Mouse (Mus musculus): ENCODE measurements at regions not wholly inside any gene's neighbourhood (a gene's known extent, or its start where the extent isn't known, plus 50 kb on each side); places are given as distances from the start of the nearest gene placed in this dataset.

GRCm38 (mm10) chr3:36774023-36774422 is 84.1 kb upstream of the Trpc3 start:
- 47% methylated on average over 4 of the region's 4 CpGs for WGBS
- no peak for ATAC-seq (ENCODE audit: insufficient read depth)
- TF ChIP-seq CTCF (IDR thresholded peaks at IDR 0.05; ENCODE audit: low read depth): no peak

GRCm38 (mm10) chr3:36778448-36778847 is 84.5 kb upstream of the 4932438A13Rik start:
- Histone ChIP-seq H3K4me3 (ENCODE audit: low read depth, low read length) (no peak overlapping the region), H3K4me2 (no peak overlapping the region), H3K4me1 (ENCODE audit: insufficient read depth) (no peaks in the 10 kb centered on the region), H3K9me3 (ENCODE audit: low read depth, low read length) (no peaks in the 10 kb centered on the region), H3K27me3 (ENCODE audit: insufficient read depth, low read length) (no peaks in the 10 kb centered on the region), H3K36me3 (ENCODE audit: insufficient read depth) (no peaks in the 10 kb centered on the region), H3K9ac (no peak overlapping the region), H3K27ac (ENCODE audit: low read depth) (no peak overlapping the region)
- 49% methylated on average over 7 of the region's 7 CpGs for WGBS
- ATAC-seq (ENCODE audit: insufficient read depth) (no peak), DNase-seq (no peak)
- no peak for TF ChIP-seq CTCF (IDR thresholded peaks at IDR 0.05; ENCODE audit: low read depth)

More at GRCm38 (mm10) chr3:36774023-36774422, 84.1 kb upstream of the Trpc3 start:
- Histone ChIP-seq H3K9me3 (ENCODE audit: low read depth, low read length) (no peaks in the 10 kb centered on the region), H3K4me1 (ENCODE audit: insufficient read depth) (no peaks in the 10 kb centered on the region), H3K4me3 (ENCODE audit: low read depth, low read length) (no peak overlapping the region), H3K36me3 (ENCODE audit: insufficient read depth) (no peaks in the 10 kb centered on the region), H3K9ac (no peak overlapping the region), H3K27me3 (ENCODE audit: insufficient read depth, low read length) (no peaks in the 10 kb centered on the region), H3K4me2 (no peak overlapping the region), H3K27ac (ENCODE audit: low read depth) (no peak overlapping the region)
- DNase-seq: no peak

- WGBS: 74% methylated on average over 5 of the region's 5 CpGs
- H3K27me3 ChIP-seq (ENCODE audit: insufficient read depth, low read length): no peaks in the 10 kb centered on the region
- H3K9ac ChIP-seq: no peak overlapping the region
- no peak overlapping the region for H3K27ac ChIP-seq (ENCODE audit: low read depth)
- no peak for TF ChIP-seq CTCF (IDR thresholded peaks at IDR 0.05; ENCODE audit: low read depth)
- no peak overlapping the region for H3K4me3 ChIP-seq (ENCODE audit: low read depth, low read length)
- DNase-seq: no peak
- no peak for ATAC-seq (ENCODE audit: insufficient read depth)
- no peaks in the 10 kb centered on the region for H3K9me3 ChIP-seq (ENCODE audit: low read depth, low read length)
- H3K4me2 ChIP-seq: no peak overlapping the region
- H3K4me1 ChIP-seq (ENCODE audit: insufficient read depth): no peaks in the 10 kb centered on the region
- H3K36me3 ChIP-seq (ENCODE audit: insufficient read depth): no peaks in the 10 kb centered on the region
These were observed 76.3 kb upstream of the 4932438A13Rik start for GRCm38 (mm10) chr3:36786581-36786980.

- no peak for TF ChIP-seq CTCF (IDR thresholded peaks at IDR 0.05; ENCODE audit: low read depth)
- Histone ChIP-seq H3K9ac (no peak overlapping the region), H3K27ac (ENCODE audit: low read depth) (no peak overlapping the region), H3K36me3 (ENCODE audit: insufficient read depth) (no peaks in the 10 kb centered on the region), H3K27me3 (ENCODE audit: insufficient read depth, low read length) (no peaks in the 10 kb centered on the region), H3K4me2 (no peak overlapping the region), H3K9me3 (ENCODE audit: low read depth, low read length) (no peaks in the 10 kb centered on the region), H3K4me3 (ENCODE audit: low read depth, low read length) (no peak overlapping the region), H3K4me1 (ENCODE audit: insufficient read depth) (no peaks in the 10 kb centered on the region)
- ATAC-seq (ENCODE audit: insufficient read depth) (no peak; the same call in 1 of the 2 replicates), DNase-seq (peak; percentile 39)
- WGBS: 54% methylated on average over 4 of the region's 4 CpGs
These were observed 72.7 kb upstream of the 4932438A13Rik start for GRCm38 (mm10) chr3:36790245-36790644.

- Histone ChIP-seq H3K27me3 (ENCODE audit: insufficient read depth, low read length) (no peaks in the 10 kb centered on the region), H3K27ac (ENCODE audit: low read depth) (no peak overlapping the region), H3K4me2 (no peak overlapping the region), H3K9ac (no peak overlapping the region), H3K4me3 (ENCODE audit: low read depth, low read length) (no peak overlapping the region), H3K4me1 (ENCODE audit: insufficient read depth) (no peaks in the 10 kb centered on the region), H3K36me3 (ENCODE audit: insufficient read depth) (no peaks in the 10 kb centered on the region), H3K9me3 (ENCODE audit: low read depth, low read length) (no peaks in the 10 kb centered on the region)
- WGBS: 31% methylated on average over 4 of the region's 4 CpGs
- ATAC-seq (ENCODE audit: insufficient read depth) (peak; percentile 58; the same call in 1 of the 2 replicates), DNase-seq (peak; percentile 38)
- no peak for TF ChIP-seq CTCF (IDR thresholded peaks at IDR 0.05; ENCODE audit: low read depth)
These were observed 65.9 kb upstream of the 4932438A13Rik start for GRCm38 (mm10) chr3:36797025-36797424.

GRCm38 (mm10) chr3:36798160-36798823 is 64.6 kb upstream of the 4932438A13Rik start:
- Histone ChIP-seq H3K9ac (no peak overlapping the region), H3K36me3 (ENCODE audit: insufficient read depth) (no peaks in the 10 kb centered on the region), H3K9me3 (ENCODE audit: low read depth, low read length) (no peaks in the 10 kb centered on the region), H3K27me3 (ENCODE audit: insufficient read depth, low read length) (no peaks in the 10 kb centered on the region), H3K4me2 (no peak overlapping the region), H3K27ac (ENCODE audit: low read depth) (no peak overlapping the region), H3K4me1 (ENCODE audit: insufficient read depth) (no peaks in the 10 kb centered on the region), H3K4me3 (ENCODE audit: low read depth, low read length) (no peak overlapping the region)
- no peak for TF ChIP-seq CTCF (IDR thresholded peaks at IDR 0.05; ENCODE audit: low read depth)
- ATAC-seq (ENCODE audit: insufficient read depth) (no peak), DNase-seq (no peak)
- WGBS: 75% methylated on average over 13 of the region's 13 CpGs

- H3K36me3 ChIP-seq (ENCODE audit: insufficient read depth): no peaks in the 10 kb centered on the region
- no peak overlapping the region for H3K27ac ChIP-seq (ENCODE audit: low read depth)
- H3K27me3 ChIP-seq (ENCODE audit: insufficient read depth, low read length): no peaks in the 10 kb centered on the region
- DNase-seq: no peak
- H3K4me1 ChIP-seq (ENCODE audit: insufficient read depth): no peaks in the 10 kb centered on the region
- H3K4me3 ChIP-seq (ENCODE audit: low read depth, low read length): no peak overlapping the region
- no peak overlapping the region for H3K9ac ChIP-seq
- H3K9me3 ChIP-seq (ENCODE audit: low read depth, low read length): no peaks in the 10 kb centered on the region
- H3K4me2 ChIP-seq: no peak overlapping the region
- TF ChIP-seq CTCF (IDR thresholded peaks at IDR 0.05; ENCODE audit: low read depth): no peak
- ATAC-seq (ENCODE audit: insufficient read depth): no peak
- WGBS: 43% methylated on average over 5 of the region's 5 CpGs
These were observed 52.4 kb upstream of the 4932438A13Rik start for GRCm38 (mm10) chr3:36810528-36810927.
